Mouse (Mus musculus) limb, embryonic 13.5 days (tissue): ENCODE results near the gene Sftpa1. TPM values are rescaled to one million over a fixed set of nuclear protein-coding genes. Genes with fewer than 3 reads are reported as not detected.

ENCODE experiments used
- ATAC-seq: fragments of 200-750 bp; cut with Nextera tagmentation; 2 replicates; pipeline ENCODE4 v1.8.0; 2017; ENCODE audit warnings: low read depth, moderate number of reproducible peaks, moderate TSS enrichment; ENCODE audit not compliant: low FRiP score
- H3K27ac ChIP-seq: fragments of 300-500 bp; sonication (generic); 2 replicates; pipeline ENCODE4 v1.5.1; 2015; ENCODE audit warnings: inconsistent platforms, mild to moderate bottlenecking, moderate library complexity
- H3K27me3 ChIP-seq: fragments of 300-500 bp; sonication (generic); 2 replicates; pipeline ENCODE4 v1.6.1; 2015; ENCODE audit warnings: mild to moderate bottlenecking, inconsistent platforms
- H3K36me3 ChIP-seq: fragments of 300-500 bp; sonication (generic); 2 replicates; pipeline ENCODE4 v1.6.1; 2015; ENCODE audit warnings: inconsistent platforms, mild to moderate bottlenecking, moderate library complexity
- H3K4me1 ChIP-seq: fragments of 300-500 bp; sonication (generic); 2 replicates; pipeline ENCODE4 v1.6.1; 2015; ENCODE audit warnings: inconsistent platforms
- H3K4me2 ChIP-seq: fragments of 300-500 bp; sonication (generic); replicated peaks from 2 replicates; pipeline ENCODE4 v1.6.1; 2015; ENCODE audit warnings: inconsistent platforms, mild to moderate bottlenecking, moderate library complexity
- H3K4me3 ChIP-seq: fragments of 300-500 bp; sonication (generic); 2 replicates; pipeline ENCODE4 v1.5.1; 2015; ENCODE audit warnings: moderate library complexity, mild to moderate bottlenecking, inconsistent platforms
- H3K9ac ChIP-seq: fragments of 300-500 bp; sonication (generic); 2 replicates; pipeline ENCODE4 v1.6.1; 2015; ENCODE audit warnings: mild to moderate bottlenecking, inconsistent platforms
- H3K9me3 ChIP-seq: fragments of 300-500 bp; sonication (generic); 2 replicates; pipeline ENCODE4 v1.6.1; 2016; ENCODE audit warnings: inconsistent platforms
- WGBS: fragments of 180-500 bp; shearing (Covaris S2); methylation state at CpG from one replicate; pipeline ENCODE4 v1.1.7; 2015; 5-methylcytosine and 5-hydroxymethylcytosine counted together
- polyA plus RNA-seq: library from polyadenylated mRNA; unstranded; fragments of >200 nt; fragmentation: Nextera tagmentation; extraction: Ambion mirVana; gene quantifications from 2 replicates; pipeline ENCODE4 v1.2.1, GENCODE M21; 2015

Sftpa1 gene
- polyA plus RNA-seq, 1 experiment from 2014 or later, result not detected

DNA sequence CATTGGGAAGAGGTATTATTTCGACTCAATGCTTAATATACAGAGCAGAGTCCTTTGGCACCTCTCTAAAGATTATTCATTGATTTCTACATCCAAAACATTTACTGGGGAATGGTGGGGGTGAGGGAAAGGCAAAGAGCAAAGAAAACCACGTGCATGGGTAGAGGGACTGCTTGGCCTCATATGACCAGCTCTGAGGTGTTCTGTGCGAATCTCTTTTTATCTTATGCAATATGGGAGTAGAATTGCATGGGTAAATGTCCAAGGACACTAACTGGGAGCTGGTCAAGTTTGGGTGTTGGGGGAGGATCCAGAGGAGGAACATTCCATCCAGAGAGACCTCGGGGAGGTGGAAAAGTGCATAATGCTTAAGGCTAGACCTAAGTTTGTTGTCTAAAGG lies 18.6 kb upstream of the Sftpa1 start:
- no peak overlapping the region for H3K27ac ChIP-seq
- no peaks in the 10 kb centered on the region for H3K4me1 ChIP-seq
- H3K9ac ChIP-seq, result no peak overlapping the region
- H3K4me3 ChIP-seq, result no peak overlapping the region
- no peaks in the 10 kb centered on the region for H3K36me3 ChIP-seq
- ATAC-seq, result no peak
- no peaks in the 10 kb centered on the region for H3K9me3 ChIP-seq
- H3K27me3 ChIP-seq, result no peaks in the 10 kb centered on the region
- no peak overlapping the region for H3K4me2 ChIP-seq
- 78% methylated on average over 4 of the region's 4 CpGs for WGBS

DNA sequence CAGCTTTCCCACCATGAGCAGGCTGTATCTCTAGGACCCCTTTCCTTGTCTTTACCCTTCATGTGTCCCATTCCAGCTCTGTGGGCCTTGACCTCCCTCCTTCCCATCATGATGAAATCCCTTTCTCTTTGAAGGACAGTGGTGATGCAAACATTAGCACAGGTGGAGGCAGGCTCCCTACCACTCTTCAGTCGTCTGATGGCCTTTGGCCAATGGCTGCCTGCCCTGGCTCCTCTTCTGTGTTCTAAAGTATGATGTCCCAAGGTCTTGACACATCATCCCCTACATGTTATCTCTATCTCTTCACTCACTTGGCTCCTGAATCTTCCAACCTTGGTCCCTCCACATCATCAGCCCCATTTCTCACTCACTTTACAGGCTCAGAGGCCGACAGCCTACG lies 15.3 kb upstream of the Sftpa1 start:
- Histone ChIP-seq H3K9me3 (no peaks in the 10 kb centered on the region), H3K4me2 (no peak overlapping the region), H3K4me3 (no peak overlapping the region), H3K27me3 (no peaks in the 10 kb centered on the region), H3K9ac (no peak overlapping the region), H3K36me3 (no peaks in the 10 kb centered on the region), H3K27ac (no peak overlapping the region), H3K4me1 (no peaks in the 10 kb centered on the region)
- ATAC-seq, result no peak
- WGBS, result 78% methylated on average over 3 of the region's 3 CpGs

DNA sequence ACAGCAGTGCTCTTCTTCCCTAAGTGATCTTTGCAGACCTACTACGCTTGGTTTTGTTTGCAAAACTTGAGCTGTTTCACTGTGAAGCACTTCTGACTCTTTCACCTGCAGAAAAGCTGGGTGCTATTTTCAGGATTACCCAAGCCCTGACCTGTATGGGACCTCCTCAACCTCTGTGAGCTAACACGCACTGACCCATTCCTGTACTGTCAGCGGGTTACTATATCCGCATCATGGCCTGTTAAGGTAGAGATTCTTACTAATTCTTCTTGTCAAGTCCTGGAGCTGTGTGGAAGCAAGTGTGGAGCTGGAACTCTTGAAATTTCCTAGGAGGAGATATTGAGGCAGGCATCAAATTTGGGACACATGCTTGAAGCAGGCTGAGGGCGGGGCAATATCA lies 6.9 kb upstream of the Sftpa1 start:
- H3K36me3 ChIP-seq, result no peaks in the 10 kb centered on the region
- H3K9ac ChIP-seq, result no peak overlapping the region
- no peaks in the 10 kb centered on the region for H3K27me3 ChIP-seq
- ATAC-seq, result no peak
- 86% methylated on average over 5 of the region's 5 CpGs for WGBS
- no peak overlapping the region for H3K4me2 ChIP-seq
- H3K4me3 ChIP-seq, result no peak overlapping the region
- no peak overlapping the region for H3K27ac ChIP-seq
- H3K9me3 ChIP-seq, result no peaks in the 10 kb centered on the region
- no peaks in the 10 kb centered on the region for H3K4me1 ChIP-seq

DNA sequence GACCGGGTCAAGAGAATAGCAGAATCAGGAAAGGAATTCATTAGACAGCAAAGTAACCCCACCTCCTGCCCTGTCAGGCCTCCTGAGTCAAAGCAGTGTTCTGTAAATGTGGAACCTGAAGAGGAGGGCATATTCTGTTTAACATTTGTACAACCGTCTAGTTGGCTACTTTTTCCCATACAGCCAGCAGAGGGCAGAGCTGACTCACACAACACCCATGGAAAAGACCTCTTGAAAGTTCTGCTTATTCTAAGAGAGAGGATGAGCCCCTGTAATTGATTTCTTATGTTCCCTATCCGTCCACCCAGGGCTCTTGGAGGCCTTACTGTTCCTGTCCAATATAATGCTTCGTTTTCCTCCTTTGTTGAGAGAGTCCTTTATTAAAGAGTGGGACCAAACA lies 3.6 kb upstream of the Sftpa1 start:
- peak; percentile 19; the same call in 1 of the 2 replicates for ATAC-seq
- Histone ChIP-seq H3K9me3 (no peaks in the 10 kb centered on the region), H3K4me3 (no peak overlapping the region), H3K9ac (no peak overlapping the region), H3K36me3 (no peaks in the 10 kb centered on the region), H3K4me2 (no peak overlapping the region), H3K27me3 (no peaks in the 10 kb centered on the region), H3K27ac (no peak overlapping the region), H3K4me1 (no peaks in the 10 kb centered on the region)
- WGBS, result 18% methylated on average over 4 of the region's 4 CpGs

DNA sequence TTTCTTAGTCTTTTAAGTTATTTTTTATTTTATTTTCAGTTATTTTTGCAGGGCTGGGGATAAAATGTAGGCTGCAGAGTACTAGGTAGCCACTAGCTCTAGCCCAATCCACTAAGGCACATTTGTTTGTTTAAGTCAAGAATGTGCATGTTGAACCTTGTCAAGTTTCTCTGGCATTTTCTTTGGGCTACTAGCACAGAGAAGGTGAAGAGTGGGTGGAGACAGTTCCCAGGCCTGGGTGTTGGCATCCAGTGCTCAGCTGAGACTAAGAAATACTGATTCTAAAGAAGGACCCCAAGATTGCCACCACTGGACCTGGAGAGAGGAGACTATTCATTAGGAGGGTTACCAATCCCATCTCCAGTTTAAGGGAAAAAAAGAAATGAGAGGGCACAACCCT lies 5.4 kb downstream of the Sftpa1 start:
- H3K9me3 ChIP-seq, result no peaks in the 10 kb centered on the region
- H3K9ac ChIP-seq, result no peak overlapping the region
- H3K4me1 ChIP-seq, result no peaks in the 10 kb centered on the region
- H3K4me3 ChIP-seq, result no peak overlapping the region
- H3K27me3 ChIP-seq, result no peaks in the 10 kb centered on the region
- H3K36me3 ChIP-seq, result no peaks in the 10 kb centered on the region
- no peak for ATAC-seq
- H3K27ac ChIP-seq, result no peak overlapping the region
- H3K4me2 ChIP-seq, result no peak overlapping the region

DNA sequence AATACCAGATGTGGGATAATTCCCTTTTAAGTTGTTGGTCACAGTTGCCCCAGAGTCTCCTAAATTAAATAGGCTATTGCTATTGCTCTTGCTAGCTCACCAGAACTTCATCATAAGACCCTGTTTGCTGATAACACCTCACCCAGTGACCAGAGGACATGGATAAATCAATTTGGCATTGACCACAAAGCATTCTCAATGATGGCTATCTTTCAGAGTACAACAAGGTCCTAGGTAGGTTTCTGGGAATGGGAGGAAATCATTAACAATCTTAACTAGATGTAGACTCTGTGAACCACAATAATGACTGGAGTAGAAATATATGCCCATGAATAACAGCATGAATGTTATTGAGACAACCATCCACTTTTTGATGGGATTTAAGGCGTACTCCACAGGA lies 9.1 kb downstream of the Sftpa1 start:
- no peak overlapping the region for H3K9ac ChIP-seq
- 88% methylated on average over 1 of the region's 1 CpGs for WGBS
- H3K4me2 ChIP-seq, result no peak overlapping the region
- H3K4me3 ChIP-seq, result no peak overlapping the region
- H3K27me3 ChIP-seq, result no peaks in the 10 kb centered on the region
- no peaks in the 10 kb centered on the region for H3K9me3 ChIP-seq
- ATAC-seq, result no peak
- H3K36me3 ChIP-seq, result no peaks in the 10 kb centered on the region
- H3K4me1 ChIP-seq, result no peaks in the 10 kb centered on the region
- H3K27ac ChIP-seq, result no peak overlapping the region

DNA sequence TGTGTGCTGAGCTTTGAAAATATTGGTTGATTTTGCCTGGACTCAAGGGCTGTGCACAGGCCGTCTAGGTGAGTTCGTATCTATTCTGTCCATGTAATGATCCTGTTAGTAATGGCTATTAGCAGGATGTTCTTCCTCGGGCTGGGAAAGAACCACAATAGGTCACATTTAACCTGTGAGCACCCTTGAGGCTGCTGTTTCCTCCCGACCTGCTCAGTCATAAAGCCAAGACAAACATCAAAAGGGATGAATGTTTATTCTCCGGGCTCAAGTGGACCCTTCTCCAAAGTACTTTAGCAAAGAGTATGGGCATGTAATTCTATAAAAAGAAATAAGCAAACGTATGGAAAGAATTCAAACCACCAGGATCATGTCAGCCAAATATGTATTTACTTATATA lies 14.5 kb downstream of the Sftpa1 start:
- no peak overlapping the region for H3K4me2 ChIP-seq
- no peak overlapping the region for H3K9ac ChIP-seq
- H3K27me3 ChIP-seq, result no peaks in the 10 kb centered on the region
- H3K4me3 ChIP-seq, result no peak overlapping the region
- 67% methylated on average over 6 of the region's 6 CpGs for WGBS
- ATAC-seq, result no peak
- H3K4me1 ChIP-seq, result no peaks in the 10 kb centered on the region
- no peaks in the 10 kb centered on the region for H3K36me3 ChIP-seq
- H3K9me3 ChIP-seq, result no peaks in the 10 kb centered on the region
- H3K27ac ChIP-seq, result no peak overlapping the region

DNA sequence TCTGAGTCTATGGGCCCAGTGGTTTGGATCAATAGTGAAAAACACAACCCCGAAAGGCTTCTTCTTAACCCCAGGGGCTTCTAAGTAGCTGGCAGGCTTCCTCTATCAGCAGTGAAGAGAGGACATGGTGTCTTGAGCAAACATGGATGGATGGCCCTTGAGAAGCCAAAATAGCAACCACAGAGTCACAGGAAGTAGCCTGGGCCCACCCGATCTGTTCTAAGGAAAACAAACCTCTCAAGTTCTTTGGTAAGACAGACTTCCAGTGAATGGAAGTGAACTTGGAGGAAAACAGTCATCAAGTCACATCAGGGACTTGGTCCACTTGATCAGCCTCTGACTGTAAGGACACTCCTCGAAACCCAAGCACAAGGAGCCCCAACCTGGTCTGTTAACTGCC lies 15.3 kb downstream of the Sftpa1 start:
- Histone ChIP-seq H3K9me3 (no peaks in the 10 kb centered on the region), H3K4me2 (no peak overlapping the region), H3K9ac (no peak overlapping the region), H3K4me1 (no peaks in the 10 kb centered on the region), H3K27ac (no peak overlapping the region), H3K36me3 (no peaks in the 10 kb centered on the region), H3K4me3 (no peak overlapping the region), H3K27me3 (no peaks in the 10 kb centered on the region)
- WGBS, result 79% methylated on average over 3 of the region's 3 CpGs
- no peak for ATAC-seq

DNA sequence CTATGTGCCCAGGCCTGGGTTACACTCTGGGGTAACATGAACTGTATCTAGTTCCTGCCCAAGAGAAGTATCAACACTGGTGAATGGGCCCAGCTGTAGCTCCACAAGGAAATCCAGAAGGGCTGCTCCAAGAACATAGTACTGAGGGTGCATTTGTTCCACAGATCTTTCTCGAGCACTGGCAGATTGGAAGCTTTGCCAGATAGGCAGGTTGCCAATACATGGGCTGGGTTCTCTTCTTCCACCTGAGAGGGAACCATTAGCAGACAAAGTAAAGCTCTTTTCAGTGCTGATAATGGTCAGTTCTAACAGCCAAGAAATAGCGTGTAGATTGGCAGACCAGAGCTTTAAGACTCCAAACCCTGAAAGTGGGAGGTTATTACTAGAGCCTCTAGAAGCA lies 15.8 kb downstream of the Sftpa1 start:
- no peak overlapping the region for H3K4me2 ChIP-seq
- H3K4me3 ChIP-seq, result no peak overlapping the region
- no peak for ATAC-seq
- no peak overlapping the region for H3K9ac ChIP-seq
- 86% methylated on average over 2 of the region's 2 CpGs for WGBS
- H3K4me1 ChIP-seq, result no peaks in the 10 kb centered on the region
- H3K9me3 ChIP-seq, result no peaks in the 10 kb centered on the region
- no peaks in the 10 kb centered on the region for H3K36me3 ChIP-seq
- no peak overlapping the region for H3K27ac ChIP-seq
- H3K27me3 ChIP-seq, result no peaks in the 10 kb centered on the region

DNA sequence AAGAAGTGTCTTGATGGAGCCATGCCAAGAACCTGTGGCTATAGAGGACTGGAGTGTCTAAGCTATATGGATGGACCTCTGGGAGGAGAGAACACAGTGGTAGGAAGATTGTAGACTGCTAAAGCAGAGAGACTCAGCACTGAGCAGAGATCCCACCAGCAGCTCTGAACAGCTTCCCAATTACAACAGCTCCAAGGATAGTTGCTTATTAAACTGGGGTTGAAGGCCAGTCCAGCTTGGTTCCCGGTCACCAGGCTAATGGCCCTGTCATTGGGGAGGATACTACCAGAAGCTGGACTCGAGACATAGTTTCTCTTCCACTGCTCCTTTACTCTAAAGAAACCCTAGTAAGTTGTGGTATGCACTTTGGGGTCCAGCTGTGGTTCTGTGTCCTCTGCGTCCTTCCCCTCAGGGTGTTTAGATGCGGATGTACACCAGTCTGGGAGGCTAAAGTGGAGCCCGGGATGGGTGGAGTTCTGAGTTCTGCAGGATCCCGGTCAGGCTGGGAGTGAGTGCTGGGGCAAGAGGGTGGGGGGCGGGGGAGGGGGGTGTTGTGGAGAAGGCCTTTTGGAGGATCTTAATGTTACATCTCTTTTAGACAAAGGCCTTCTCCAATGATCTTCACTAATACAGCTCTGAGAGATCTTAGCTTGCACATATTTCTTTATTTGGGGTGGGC lies 19.8 kb downstream of the Sftpa1 start, which contains the start of gene Mbl1:
Mbl1 (plus strand) TSS at position 239 of the 679 bp plus-strand sequence.
- no peak within 1 kb of the TSS for H3K4me2 ChIP-seq
- H3K27me3 ChIP-seq, result no peaks in the 10 kb centered on the region
- 82% methylated on average over 7 of the region's 7 CpGs for WGBS
- no peak within 1 kb of the TSS for H3K27ac ChIP-seq
- H3K4me1 ChIP-seq, result no peaks in the 10 kb centered on the region
- H3K9ac ChIP-seq, result no peak within 1 kb of the TSS
- H3K36me3 ChIP-seq, result no peaks in the 10 kb centered on the region
- ATAC-seq, result no peak
- H3K9me3 ChIP-seq, result no peaks in the 10 kb centered on the region
- no peak within 1 kb of the TSS for H3K4me3 ChIP-seq

DNA sequence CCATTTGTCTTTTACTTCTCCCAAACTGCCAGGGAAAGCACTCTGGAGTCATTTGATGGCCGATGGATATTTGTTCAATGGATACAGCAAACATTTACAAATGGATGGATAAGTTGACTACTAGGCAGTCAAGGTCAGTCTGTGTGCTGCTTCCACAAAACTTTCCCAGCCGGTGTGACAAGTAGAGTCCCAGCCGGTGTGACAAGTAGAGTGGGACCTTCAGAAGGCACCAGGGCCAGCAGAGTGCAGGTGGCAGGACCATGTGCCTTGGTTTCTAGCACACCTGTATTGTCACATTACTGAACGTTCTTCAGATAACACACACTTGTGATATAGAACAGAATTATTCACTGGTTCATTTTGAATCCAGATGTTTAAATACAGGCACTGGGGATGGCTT lies 28.5 kb downstream of the Sftpa1 start:
- Histone ChIP-seq H3K27ac (no peak overlapping the region), H3K4me3 (no peak overlapping the region), H3K27me3 (no peaks in the 10 kb centered on the region), H3K4me1 (no peaks in the 10 kb centered on the region), H3K9ac (no peak overlapping the region), H3K9me3 (no peaks in the 10 kb centered on the region), H3K4me2 (no peak overlapping the region), H3K36me3 (no peaks in the 10 kb centered on the region)
- no peak for ATAC-seq
- WGBS, result 90% methylated on average over 4 of the region's 4 CpGs

DNA sequence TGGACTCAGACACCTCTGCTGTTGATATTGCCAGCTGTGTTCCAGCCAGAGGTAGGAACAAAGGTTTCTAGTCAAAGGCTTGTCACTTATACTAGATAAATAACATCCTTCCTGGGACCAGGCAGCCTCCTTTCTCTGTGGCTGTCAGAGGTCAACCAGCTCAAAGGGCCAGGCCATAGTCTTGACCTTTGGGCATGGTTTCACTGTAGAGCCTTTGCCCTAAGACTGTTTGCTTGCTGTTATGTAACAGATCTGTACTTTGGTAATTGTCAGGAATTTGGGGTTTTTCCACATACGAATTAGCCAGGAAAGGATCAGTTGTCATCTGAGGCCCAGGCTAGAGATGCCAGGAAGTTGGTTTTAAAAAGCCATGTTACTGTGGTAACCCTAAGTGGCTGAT lies 29.2 kb downstream of the Sftpa1 start:
- H3K27me3 ChIP-seq, result no peaks in the 10 kb centered on the region
- no peak overlapping the region for H3K9ac ChIP-seq
- no peak overlapping the region for H3K27ac ChIP-seq
- ATAC-seq, result no peak
- H3K4me3 ChIP-seq, result no peak overlapping the region
- H3K4me2 ChIP-seq, result no peak overlapping the region
- H3K4me1 ChIP-seq, result no peaks in the 10 kb centered on the region
- H3K36me3 ChIP-seq, result no peaks in the 10 kb centered on the region
- WGBS, result 42% methylated on average over 1 of the region's 1 CpGs
- H3K9me3 ChIP-seq, result no peaks in the 10 kb centered on the region

DNA sequence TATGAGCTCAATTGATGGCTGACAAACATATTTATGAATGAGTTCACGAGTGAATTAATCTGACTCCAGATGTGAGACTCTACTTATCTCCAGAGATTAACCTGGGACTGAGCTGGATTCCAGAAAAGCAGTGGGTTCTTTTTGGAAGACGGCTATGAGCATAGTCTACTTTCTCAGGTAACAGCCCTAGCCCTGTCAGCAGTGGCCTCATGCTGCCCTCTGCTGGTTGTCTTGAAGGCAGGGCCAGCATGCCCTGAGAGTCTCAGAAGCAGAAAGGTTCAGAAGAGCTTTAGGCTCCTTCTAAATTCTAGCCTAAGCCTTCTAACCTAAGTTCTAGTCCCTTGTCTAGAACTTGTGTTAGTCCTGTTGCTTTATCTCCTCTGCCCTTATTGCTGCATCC lies 31.1 kb downstream of the Sftpa1 start:
- H3K4me1 ChIP-seq, result no peaks in the 10 kb centered on the region
- H3K9ac ChIP-seq, result no peak overlapping the region
- no peak overlapping the region for H3K27ac ChIP-seq
- no peaks in the 10 kb centered on the region for H3K27me3 ChIP-seq
- no peak overlapping the region for H3K4me2 ChIP-seq
- ATAC-seq, result no peak
- no peaks in the 10 kb centered on the region for H3K36me3 ChIP-seq
- WGBS, result 13% methylated on average over 2 of the region's 2 CpGs
- no peaks in the 10 kb centered on the region for H3K9me3 ChIP-seq
- no peak overlapping the region for H3K4me3 ChIP-seq
